Mouse (Mus musculus) frontal cortex, adult (tissue): ENCODE results near the gene Zfp870.
A peak's percentile ranks its signal among the peaks of the same experiment; 100 is the strongest.

Source experiments
- ATAC-seq: cut with Nextera tagmentation; 2 replicates; pipeline ENCODE4 v1.9.2; 2017; ENCODE audit warnings: mild to moderate bottlenecking, moderate library complexity, mixed read lengths; ENCODE audit not compliant: low TSS enrichment

Zfp870 gene

GRCm38 (mm10) chr17:32891239-32892180 is at the start of gene Zfp870:
Gene Zfp870, minus strand, starts transcription at chr17:32891642.
- peak; percentile 98 for ATAC-seq

- no peak for ATAC-seq
Observed at GRCm38 (mm10) chr17:32939831-32940230, 48.4 kb upstream of the Zfp870 start.

GRCm38 (mm10) chr17:32927803-32928202 is 36.4 kb upstream of the Zfp870 start:
- ATAC-seq: no peak

GRCm38 (mm10) chr17:32924658-32925312 is 33.3 kb upstream of the Zfp870 start:
- ATAC-seq: peak; percentile 92

- ATAC-seq: no peak
Observed at GRCm38 (mm10) chr17:32923681-32924080, 32.2 kb upstream of the Zfp870 start.

GRCm38 (mm10) chr17:32919123-32919522 is 27.7 kb upstream of the Zfp870 start:
- no peak for ATAC-seq

- peak; percentile 50; the same call in 1 of the 2 replicates for ATAC-seq
Observed at GRCm38 (mm10) chr17:32917131-32917530, 25.7 kb upstream of the Zfp870 start, which contains the start of gene Cyp4f14. Gene Cyp4f14, minus strand, starts transcription at chr17:32917342.

- no peak for ATAC-seq
Observed at GRCm38 (mm10) chr17:32916075-32916474, 24.6 kb upstream of the Zfp870 start.

- ATAC-seq: no peak
Observed at GRCm38 (mm10) chr17:32906172-32906571, 14.7 kb upstream of the Zfp870 start.

- peak; percentile 57 for ATAC-seq
Observed at GRCm38 (mm10) chr17:32905239-32905638, 13.8 kb upstream of the Zfp870 start.

GRCm38 (mm10) chr17:32904414-32904813 is 13.0 kb upstream of the Zfp870 start:
- ATAC-seq: no peak

- ATAC-seq: no peak
Observed at GRCm38 (mm10) chr17:32901751-32902525, 10.5 kb upstream of the Zfp870 start.

GRCm38 (mm10) chr17:32895421-32895820 is 4.0 kb upstream of the Zfp870 start:
- ATAC-seq: no peak

- no peak for ATAC-seq
Observed at GRCm38 (mm10) chr17:32893901-32894300, 2.5 kb upstream of the Zfp870 start.

- peak; percentile 48 for ATAC-seq
Observed at GRCm38 (mm10) chr17:32890852-32891238, 597 bp downstream of the Zfp870 start.

GRCm38 (mm10) chr17:32889611-32890010 is 1.8 kb downstream of the Zfp870 start:
- ATAC-seq: no peak

- ATAC-seq: no peak
Observed at GRCm38 (mm10) chr17:32880320-32881218, 10.9 kb downstream of the Zfp870 start.

GRCm38 (mm10) chr17:32878773-32879172 is 12.7 kb downstream of the Zfp870 start:
- no peak for ATAC-seq

GRCm38 (mm10) chr17:32877471-32878171 is 13.8 kb downstream of the Zfp870 start:
- ATAC-seq: no peak

GRCm38 (mm10) chr17:32872696-32873095 is 18.7 kb downstream of the Zfp870 start:
- ATAC-seq: no peak
